Mouse (Mus musculus) WW6 (cell line): ENCODE measurements around the gene Psmc3.
"Not testable (repeated sequence)": the region's sequence is repeated elsewhere in the genome, so short reads cannot be mapped to it uniquely, and the experiment has no call there.

Experiments used
- DNase-seq: peaks from one replicate; pipeline ENCODE4 v3.0.0-alpha.2; 2013; ENCODE audit warnings: low read depth, low spot score

Psmc3 gene

DNA sequence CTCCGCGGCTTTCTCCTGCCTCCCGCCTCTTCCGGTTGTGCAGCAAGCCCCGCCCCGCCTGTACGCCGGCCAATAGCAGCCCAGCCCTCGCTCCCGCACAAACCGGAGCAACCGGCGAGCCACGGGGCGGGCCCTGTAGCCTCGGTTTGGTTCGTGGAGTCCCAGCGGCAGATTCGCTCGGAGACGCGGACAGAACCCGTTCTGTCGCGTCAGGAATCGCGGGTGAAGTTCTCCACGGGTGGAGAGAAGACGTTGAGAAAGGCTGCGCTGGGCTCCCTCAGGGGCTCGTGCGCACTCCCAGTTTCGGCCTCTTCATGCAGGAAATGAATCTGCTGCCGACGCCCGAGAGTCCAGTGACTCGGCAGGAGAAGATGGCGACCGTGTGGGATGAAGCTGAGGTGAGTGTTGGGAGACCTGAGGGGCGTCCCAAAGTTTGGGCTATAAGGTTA, at the start of gene Psmc3:
Psmc3 (plus strand) TSS at position 76 of the 449 bp plus-strand sequence.
- DNase-seq = peak; percentile 71

DNA sequence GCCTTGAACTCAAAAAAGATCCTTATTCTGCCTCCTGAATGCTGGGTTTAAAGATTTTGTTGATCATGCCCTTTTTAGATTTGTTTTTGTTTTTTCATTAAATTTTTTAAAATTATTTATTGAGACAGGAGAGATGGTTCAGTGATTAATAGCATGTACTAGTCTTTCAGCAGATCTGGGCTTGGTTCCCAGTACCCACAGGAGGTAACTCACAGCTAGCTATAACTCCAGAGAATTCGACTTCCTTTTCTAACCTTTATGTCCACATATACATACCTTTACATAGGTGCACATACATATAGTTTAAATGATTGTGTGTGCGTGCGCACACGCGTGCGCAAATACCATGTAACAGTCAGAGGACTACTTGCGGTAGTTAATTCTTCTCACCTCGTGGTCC, 45.3 kb upstream of the Psmc3 start:
- DNase-seq = no peak

DNA sequence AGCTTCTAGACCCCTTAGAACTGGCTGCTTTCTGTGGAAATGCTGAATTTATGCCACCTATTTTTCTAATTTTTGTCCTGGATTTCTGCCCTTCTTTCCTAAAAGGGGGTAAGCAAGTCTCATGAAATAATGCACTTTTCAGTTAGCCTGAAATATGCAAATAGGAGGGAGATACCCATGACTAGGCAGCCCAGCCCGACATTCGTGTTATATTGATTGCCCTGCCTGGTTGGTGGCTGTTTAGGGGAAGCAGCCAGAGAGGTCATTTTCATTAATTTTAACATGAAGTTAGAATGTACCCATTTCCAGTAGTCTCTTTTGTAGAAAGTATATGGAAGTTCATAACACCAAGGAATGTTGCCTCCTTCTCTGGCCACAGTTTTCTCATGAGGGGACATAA, 39.9 kb upstream of the Psmc3 start:
- DNase-seq = no peak

DNA sequence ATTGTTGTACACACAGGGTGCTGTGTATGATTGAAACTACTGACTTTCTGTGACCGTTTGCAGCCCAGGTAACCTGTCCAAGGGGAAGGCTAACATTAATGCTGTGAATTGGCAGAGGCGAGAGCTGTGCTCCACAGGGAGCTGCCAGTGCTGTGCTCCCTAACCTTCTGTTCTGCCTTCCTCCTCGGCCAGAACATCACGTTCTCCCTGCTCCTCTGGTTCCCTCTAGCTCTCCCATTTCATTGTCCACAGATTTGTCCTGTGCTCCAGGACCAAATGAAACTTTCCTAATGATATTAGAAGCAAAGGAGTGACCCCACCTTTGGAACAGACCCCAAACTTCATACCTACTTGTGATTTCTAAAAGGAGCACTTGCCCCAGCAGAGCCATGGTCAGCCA, 38.4 kb upstream of the Psmc3 start:
- DNase-seq = no peak

DNA sequence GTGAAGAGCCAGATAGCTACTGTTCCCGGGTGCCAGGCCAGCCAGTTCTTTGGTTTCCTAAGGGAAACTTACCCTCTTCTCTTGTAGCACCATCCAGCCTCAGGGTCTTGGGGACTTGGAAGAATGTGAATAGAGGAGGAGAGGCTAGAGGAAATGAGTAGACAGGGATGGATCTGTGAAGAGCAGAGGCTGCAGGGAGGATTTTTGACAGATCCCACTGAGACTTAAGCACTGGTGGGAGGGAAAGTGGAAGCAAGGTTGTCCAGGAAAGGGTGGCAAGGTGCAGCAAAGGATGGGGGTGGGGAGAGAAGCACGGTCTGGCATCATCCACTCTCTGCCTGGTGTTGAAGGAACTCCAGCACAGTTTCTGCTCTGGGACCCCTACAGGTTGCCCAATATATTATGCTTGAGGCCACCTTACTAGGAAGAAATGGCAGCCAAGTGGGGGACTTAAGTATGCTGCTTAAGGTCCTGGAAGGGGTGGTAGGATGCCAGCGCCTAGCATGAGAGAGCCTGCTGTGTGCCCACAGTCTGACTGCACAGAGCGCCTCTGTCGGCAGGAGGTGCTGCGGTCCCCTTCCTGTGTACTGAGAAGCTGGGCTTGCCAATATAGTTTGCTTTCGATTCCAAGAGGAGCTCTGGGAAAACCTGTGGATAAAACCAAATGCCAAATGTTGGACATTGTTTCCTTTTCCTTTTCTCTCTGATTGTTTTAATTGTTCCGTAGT, 35.6 kb upstream of the Psmc3 start:
- DNase-seq = no peak

DNA sequence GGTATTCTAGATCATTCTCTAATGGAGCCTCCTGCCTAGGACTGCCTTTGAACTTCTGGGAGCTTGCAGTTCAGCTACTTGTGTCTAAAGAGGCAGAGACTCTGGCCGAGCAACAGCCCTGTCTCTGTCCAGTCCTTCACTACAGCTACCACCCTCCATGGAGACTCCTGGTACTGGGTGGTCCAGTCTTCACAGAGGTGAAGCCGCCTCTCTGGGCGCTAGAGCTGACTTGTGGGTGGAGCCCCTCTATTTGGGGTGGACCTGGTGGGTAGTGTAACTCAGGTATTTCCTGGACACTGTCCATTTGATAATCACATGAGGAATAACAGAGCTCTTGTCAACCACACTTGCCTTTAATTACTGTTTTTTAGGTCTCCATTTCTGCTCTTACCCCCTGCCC, 33.9 kb upstream of the Psmc3 start:
- DNase-seq = no peak

DNA sequence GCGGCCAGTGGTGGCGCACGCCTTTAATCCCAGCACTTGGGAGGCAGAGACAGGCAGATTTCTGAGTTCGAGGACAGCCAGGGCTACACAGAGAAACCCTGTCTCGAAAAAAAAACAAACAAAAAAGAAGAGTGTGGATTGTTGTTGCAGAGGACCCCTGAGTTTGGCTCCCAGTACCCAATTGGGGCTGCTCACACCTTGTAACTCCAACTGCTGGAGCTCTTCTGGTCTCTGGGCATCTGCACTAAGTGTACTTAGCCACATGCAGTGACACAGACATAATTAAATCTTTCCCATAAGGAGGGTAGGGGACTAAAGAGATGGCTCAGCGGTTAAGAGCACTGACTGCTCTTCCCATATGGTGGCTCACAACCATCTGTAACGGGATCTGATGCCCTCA, 31.5 kb upstream of the Psmc3 start:
- not testable (repeated sequence) for DNase-seq

DNA sequence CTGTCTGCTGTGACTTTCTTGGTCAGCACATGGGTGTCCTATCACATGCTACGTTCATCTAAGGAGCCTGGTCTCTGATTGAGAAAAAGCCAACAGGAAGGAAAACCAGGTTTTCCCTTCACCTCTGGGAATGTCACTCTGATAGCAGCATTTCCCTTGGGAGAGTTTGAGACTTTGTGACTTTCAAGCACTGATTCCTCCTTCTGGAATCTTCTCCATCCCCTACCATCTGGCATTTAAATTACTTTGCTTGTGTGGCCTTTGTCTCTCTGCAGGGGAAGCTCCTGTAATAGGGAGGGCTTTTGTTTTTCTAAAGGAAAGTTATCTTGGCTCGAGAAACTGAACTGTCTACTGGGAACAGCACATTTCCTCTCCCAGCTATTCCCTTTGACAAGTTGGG, 30.7 kb upstream of the Psmc3 start:
- DNase-seq = no peak

DNA sequence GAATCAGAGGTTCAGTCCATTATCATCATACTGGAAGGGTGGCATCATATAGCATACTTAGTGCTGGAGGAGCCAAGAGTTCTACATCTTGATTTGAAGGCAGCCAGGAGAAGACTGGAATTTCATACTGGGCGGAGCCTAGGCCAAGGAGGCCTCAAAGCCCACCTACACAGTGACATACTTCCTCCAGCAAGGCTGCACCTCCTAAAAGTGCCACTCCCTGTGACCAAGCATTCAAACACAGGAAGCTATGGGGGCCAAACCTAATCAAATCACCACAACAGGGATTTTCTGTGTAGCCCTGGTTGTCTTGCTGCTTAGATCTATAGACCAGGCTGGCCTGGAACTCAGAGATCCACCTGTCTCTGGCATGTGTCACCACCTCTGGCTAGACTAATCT, 29.9 kb upstream of the Psmc3 start:
- DNase-seq = no peak

DNA sequence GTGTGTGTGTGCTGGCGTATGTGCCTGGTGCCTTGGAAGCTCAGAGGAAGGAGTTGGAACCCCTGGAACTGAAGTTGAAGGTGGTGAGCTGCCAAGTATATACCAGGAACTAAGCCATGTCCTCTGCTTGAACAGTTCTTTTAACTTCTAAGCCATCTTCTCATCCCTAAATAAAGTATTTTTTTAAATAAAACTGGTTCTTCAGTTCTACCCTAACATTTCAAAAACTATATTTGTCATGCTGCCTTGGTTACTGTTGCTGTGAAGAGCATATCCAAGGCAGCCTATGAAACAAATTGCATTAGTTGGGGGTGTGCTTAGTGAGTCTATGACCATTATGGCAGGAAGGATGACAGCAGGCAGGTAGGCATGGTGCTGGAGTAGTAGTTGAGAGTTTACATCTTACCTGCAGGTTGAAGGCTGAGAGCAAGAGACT, 28.7 kb upstream of the Psmc3 start:
- no peak for DNase-seq

DNA sequence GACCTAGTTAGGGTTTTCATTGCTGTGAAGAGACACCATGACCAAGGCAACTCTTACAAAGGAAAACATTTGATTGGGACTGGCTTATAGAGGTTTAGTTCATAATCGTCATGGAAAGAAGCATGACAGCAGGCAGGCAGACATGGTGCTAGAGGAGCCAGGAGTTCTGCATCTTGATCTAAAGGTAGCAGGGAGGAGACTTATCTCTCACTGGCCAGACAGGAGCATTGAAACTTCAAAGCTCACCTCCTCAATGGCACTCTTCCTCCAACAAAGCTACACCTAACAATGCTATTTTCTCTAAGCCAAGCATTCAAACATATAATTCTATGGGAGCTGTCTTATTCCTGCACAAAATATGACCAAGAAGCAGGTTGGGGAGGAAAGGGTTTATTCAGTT, 27.3 kb upstream of the Psmc3 start:
- no peak for DNase-seq

DNA sequence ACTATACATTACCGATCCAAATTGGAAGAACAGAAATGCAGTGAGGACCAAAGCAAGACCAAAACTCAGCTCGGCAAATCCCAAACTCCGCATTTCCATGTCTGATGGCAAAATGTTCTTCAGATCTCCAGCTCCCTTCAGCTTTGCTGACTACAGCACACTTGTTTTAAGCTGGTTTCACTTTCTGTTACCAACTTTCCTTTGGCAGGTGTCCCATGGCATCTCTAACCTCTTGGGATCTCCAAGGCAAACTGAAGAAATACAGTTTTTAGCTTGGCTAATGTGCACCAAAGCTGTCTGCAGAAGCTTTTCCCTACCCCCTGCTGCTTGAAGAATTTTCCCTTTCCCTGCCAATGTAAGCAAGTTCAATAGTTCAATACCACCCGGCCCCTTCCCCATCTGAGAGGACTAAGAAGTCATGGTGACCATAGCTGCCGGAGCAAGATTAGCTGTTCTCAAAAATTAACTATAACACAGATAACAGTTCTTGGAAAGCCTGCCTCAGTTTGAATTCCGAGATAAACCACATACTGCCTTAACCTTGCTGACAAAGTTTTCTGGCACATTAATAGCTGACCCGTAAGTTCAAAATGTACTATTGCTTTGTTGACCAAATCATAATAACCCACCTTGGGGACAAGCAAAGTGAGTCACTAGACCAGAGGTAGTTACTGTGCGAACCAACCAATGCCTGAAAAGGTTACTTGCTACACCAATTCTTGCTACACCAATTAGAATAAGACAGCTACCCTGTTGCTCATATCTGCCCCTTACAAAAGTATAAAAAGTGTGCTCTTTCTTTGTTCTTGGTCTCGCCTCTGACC, 26.2 kb upstream of the Psmc3 start:
- no peak for DNase-seq

DNA sequence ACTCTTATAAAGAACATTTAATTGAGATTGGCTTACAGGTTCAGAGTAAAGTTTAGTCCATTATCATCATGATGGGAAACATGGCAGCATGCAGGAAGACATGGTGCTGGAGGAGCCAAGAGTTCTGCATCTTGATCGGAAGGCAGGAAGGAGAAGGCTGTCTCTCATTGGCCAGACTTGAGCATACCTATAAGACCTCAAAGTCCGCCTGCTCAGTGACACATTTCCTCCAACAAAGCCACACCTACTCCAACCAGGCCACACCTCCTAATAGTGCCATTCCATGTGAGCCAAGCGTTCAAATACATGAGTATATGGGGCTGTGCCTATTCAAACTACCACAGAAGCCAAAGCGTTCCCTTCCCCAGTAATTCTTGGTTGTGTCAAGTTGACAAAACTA, 22.6 kb upstream of the Psmc3 start:
- no peak for DNase-seq

DNA sequence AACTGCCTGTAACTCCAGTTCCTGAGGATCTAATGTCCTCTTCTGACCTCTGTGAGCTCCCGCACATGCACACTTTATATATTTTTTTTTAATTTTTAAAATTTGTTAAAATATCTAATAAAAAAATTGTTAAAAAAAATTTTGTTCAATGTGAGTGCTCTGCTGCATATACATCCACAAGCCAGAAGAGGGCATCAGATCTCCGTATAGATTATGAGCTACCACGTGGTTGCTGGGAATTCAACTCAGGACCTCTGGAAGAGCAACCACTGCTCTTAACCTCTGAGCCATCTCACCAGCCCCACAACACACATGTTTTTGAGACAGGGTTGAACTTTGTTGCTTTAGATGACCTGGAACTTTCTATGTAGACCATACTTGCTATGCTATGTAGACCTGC, 20.8 kb upstream of the Psmc3 start:
- DNase-seq = no peak

DNA sequence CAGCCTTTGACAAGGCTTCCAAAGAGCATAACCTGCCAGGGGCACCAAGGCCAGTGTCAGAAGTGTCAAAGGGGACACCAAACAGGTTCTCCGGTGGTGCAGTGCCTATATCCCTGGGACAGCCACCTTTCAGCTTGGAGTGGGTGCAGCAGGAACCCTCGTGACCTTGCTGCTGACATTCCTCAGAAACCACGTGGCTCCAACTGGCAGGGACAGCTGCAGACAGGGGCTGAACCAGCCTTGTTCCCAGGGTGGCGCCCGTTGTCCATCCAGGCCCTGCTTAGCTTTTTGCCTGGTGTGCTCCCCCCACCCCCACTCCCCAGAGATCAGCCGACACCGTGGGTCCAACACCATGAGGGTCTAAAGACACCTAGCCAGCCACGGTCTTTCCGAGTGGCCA, 18.4 kb upstream of the Psmc3 start, which contains the start of gene Rapsn:
Rapsn (plus strand) TSS at position 236 of the 400 bp plus-strand sequence.
- DNase-seq = no peak

DNA sequence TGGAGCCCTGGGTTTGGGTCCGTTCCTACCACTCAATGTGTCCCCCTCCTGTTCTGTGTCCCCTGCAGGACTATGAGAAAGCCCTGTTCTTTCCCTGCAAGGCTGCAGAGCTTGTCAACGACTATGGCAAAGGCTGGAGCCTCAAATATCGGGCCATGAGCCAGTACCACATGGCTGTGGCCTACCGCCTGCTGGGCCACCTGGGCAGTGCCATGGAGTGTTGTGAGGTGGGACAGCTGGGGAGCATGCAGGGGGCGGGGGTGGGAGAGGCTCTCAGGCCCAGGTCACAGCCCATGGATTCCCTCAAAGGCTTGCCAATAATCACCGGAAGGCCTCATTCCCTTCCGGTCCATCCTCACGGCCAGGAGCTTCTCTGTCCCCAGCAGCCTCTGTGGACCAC, 12.0 kb upstream of the Psmc3 start:
- no peak for DNase-seq

DNA sequence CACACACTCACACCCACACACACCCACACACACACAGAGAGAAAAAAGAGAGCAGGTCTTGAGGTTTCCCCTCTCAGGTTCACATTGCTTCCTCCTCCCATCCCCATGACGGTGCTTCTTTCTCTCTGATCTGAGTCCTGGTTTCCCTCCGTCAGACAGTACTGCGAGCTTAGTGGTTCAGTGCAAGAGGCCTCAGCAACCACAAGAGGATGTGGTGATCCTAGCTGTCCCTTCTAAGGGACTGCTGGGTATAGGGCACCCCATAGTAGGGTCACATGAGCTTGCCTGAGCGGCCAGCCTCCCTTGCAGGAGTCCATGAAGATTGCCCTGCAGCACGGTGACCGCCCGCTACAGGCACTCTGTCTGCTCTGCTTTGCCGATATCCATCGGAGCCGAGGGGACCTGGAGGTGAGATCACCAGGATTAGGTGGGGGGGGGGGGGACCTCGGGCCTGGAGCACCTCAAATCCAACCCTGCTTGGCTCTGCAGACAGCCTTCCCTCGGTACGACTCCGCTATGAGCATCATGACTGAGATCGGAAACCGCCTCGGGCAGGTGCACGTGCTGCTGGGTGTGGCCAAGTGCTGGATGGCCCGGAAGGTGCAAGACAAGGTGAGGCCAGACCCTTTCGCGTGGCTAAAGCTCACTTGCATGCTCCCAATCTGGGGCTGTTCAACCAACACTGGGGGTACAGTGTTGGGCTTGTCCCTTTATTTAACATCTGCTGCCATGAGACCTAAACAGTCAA, 11.0 kb upstream of the Psmc3 start:
- no peak for DNase-seq

DNA sequence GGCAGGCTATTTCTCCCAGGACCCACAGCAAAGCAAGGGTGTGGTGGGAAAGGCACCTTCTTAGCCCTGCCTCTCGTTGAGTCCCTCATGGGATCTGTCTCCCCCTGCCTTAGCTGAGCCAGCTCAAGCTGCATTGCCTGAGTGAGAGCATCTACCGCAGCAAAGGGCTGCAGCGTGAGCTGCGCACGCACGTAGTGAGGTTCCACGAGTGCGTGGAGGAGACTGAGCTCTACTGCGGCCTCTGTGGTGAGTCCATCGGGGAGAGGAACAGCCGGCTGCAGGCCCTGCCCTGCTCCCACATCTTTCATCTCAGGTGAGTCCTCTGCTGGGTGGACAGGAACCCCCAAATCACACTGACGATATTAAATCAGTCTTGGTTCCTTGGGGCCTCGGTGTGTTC, 9.1 kb upstream of the Psmc3 start:
- DNase-seq = no peak

DNA sequence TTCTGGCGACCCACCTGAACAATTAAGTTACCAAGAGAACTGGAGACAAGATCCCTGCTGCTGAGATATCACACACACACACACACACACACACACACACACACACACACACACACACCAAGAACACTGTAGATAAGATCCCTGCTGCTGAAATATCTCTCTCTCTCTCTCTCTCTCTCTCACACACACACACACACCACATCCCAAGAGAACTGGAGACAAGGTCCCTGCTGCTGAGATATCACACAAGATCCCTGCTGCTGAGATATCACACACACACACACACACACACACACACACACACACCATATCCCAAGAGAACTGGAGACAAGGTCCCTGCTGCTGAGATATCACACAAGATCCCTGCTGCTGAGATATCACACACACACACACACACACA, 8.0 kb upstream of the Psmc3 start:
- not testable (repeated sequence) for DNase-seq

DNA sequence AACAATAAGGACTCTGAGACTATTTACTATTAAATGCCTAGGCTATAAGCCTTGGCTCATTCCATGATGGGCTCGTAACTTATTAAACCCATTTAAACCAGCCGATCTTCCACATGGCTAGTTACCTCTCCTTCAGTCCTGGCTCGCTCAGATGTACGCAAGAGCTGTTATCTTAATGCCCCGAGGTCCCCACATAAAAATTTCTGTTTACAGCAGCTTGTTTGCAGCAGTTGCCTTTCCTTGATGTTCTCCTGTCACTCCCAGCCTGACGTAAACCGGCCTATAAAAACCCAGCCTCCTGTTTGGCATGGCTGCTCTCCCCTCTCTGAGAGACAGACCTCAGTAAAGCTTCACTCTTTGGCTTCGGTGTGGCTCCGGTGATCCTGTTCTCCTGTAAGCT, 6.5 kb upstream of the Psmc3 start:
- DNase-seq = no peak

DNA sequence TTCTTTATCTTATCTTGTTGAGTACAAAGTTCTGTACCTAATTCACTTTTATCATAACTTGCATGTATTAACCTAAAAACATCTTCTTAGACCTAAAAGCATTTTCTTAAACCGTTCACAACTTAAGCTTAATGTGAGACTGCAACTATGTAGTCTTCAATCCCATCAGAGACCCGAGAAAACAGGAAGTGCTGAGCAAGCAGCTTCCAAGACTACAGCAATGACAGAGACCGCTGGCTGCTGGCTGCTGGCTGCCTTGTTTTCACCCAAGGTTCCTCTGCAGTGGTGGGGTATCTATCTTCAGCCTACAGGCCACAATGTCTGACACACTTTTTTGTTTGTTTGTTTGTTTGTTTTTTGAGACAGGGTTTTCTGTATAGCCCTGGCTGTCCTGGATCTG, 1.9 kb upstream of the Psmc3 start:
- DNase-seq = no peak

DNA sequence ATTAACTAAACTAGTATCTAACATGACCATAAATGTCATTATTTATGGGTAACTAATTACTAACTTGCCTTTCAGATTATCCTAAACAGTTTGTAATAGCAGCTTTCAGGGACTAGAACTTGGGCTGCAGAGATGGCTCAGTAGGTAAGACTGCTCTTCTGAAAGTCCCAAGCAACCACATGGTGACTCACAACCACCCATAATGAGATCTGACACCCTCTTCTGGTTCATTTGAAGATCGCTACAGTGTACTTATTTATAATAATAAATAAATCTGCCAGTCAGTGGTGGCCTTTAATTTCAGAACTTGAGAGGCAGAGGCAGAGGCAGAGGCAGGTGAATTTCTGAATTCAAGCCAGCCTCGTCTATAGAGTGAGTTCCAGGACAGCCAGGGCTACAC, 1.1 kb upstream of the Psmc3 start:
- DNase-seq = no peak
